ENCODE assay signal across 32 mouse cellular contexts in the genomic region with DNA sequence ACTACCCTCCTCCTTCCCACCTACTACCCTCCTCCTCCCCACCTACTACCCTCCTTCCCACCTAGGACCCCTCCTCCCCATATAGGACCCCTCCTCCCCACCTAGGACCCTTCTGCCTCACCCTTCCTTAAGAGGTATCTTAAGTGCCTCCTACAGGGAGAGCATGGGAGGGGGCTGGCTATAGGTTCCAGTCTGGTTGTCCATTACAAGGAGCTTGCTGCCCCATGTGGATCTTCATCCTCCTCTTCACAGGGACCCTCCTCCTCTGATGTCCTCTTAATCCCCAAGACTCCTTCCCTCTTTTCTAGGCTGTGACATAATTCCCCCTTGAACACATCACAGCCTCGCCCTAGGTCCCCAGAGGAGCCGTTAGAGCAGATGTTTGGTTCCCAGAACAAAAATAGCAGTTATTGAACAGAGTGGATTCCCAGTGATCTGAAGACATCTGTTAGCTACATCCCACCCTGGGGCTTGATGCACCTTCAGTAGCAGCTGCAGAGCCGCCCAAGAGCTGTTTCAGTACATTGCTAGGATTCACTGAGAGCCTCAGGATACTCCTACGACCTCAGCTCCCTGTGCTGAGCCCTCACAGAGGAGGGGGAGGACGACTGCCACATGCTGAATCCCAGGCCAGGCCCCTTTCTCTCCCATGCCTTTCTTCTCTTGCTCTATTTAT. TPM values are rescaled to one million over a fixed set of nuclear protein-coding genes. Genes with fewer than 3 reads are reported as not detected.
DNase-seq lines count a peak whose midpoint lies in the region; ATAC-seq lines count a peak whose summit lies in the region.
"Had no signal": no experiment of that assay in that cellular context is flagged by ENCODE, and none has a peak within 500 bp of the region (broad histone marks: within the 10 kb centered on the region; RNA-seq: fewer than 3 reads in every experiment).

No protein-coding gene starts in this region.

- 0 out of 2 replicates have a peak overlapping the region, but pooled peaks have one; percentile 4 for H3K9ac ChIP-seq in lung, embryonic 15.5 days
- H3K9ac ChIP-seq: embryonic facial prominence, embryonic 13.5 days; forebrain, embryonic 15.5 days; kidney, embryonic 15.5 days; limb, embryonic 13.5 days; neural tube, embryonic 12.5 days had no signal

- H3K9me3 ChIP-seq in lung, embryonic 15.5 days = no peaks in the 10 kb centered on the region
- H3K9me3 ChIP-seq: embryonic facial prominence, embryonic 13.5 days; forebrain, embryonic 10.5 days; forebrain, embryonic 15.5 days; G1E; heart, embryonic 10.5 days; kidney, embryonic 15.5 days; limb, embryonic 13.5 days; neural tube, embryonic 12.5 days had no signal

- H3K4me3 ChIP-seq in lung, embryonic 15.5 days = no peak overlapping the region
- H3K4me3 ChIP-seq: embryonic facial prominence, embryonic 13.5 days; forebrain, embryonic 10.5 days; forebrain, embryonic 15.5 days; heart, embryonic 10.5 days; kidney, embryonic 15.5 days; limb, embryonic 13.5 days; myocyte; neural tube, embryonic 12.5 days had no signal

- 43% methylated on average over 5 of the region's 5 CpGs for WGBS in lung, embryonic 15.5 days

- H3K4me2 ChIP-seq in lung, embryonic 15.5 days = no peak overlapping the region
- H3K4me2 ChIP-seq: embryonic facial prominence, embryonic 13.5 days; forebrain, embryonic 15.5 days; kidney, embryonic 15.5 days; limb, embryonic 13.5 days; liver, embryonic 11.5 days; midbrain, embryonic 11.5 days; neural tube, embryonic 12.5 days had no signal

- H3K27ac ChIP-seq in lung, embryonic 15.5 days = no peak overlapping the region
- H3K27ac ChIP-seq: embryonic facial prominence, embryonic 13.5 days; forebrain, embryonic 10.5 days; forebrain, embryonic 15.5 days; heart, embryonic 10.5 days; kidney, embryonic 15.5 days; limb, embryonic 13.5 days; neural tube, embryonic 12.5 days had no signal

- 0 out of 2 replicates have a peak, but pooled peaks have one; percentile 7 for ATAC-seq in lung, embryonic 15.5 days (ENCODE audit: borderline replicate concordance, extremely low read depth, low FRiP score, low TSS enrichment)
- no peak for ATAC-seq in granulocyte monocyte progenitor cell, adult 5-6 weeks (replicated peaks; ENCODE audit: poor library complexity, severe bottlenecking)
- ATAC-seq: forebrain, embryonic 15.5 days; hindbrain, embryonic 16.5 days had no signal

- H3K4me1 ChIP-seq in lung, embryonic 15.5 days = peaks cover 3% of the 10 kb centered on the region; the same call in 1 of the 2 replicates

- peaks cover 15% of the 10 kb centered on the region; the same call in 1 of the 2 replicates for H3K27me3 ChIP-seq in lung, embryonic 15.5 days

- DNase-seq in cerebellum, adult 9-10 months = peak; percentile 32
- DNase-seq in cerebellum, postnatal 4 days (ENCODE audit: low spot score in 2 of 2) = no peak
- peak; percentile 93 for DNase-seq in heart, adult 11 months
- no peak for DNase-seq in heart, adult 9 months (ENCODE audit: low spot score in 2 of 2)
- no peak for DNase-seq in lung, adult 18-20 months
- DNase-seq in brain, adult 2 months (ENCODE audit: low read depth, low spot score) = peak; percentile 81
- DNase-seq: adrenal gland, adult 8-10 months; cerebellum, adult 11 months; cerebellum, postnatal 36 days; embryo, embryonic 11 days; gastrocnemius, postnatal 36 days; heart, postnatal 36 days; kidney, adult 18-20 months; kidney, postnatal 25 days; lung, postnatal 10 days; right cerebral cortex, adult 18-20 months; spleen, adult 18-20 months; thymus, postnatal 14 days had no signal

- no peaks in the 10 kb centered on the region for H3K36me3 ChIP-seq in lung, embryonic 15.5 days
- H3K36me3 ChIP-seq: embryonic facial prominence, embryonic 13.5 days; forebrain, embryonic 10.5 days; forebrain, embryonic 15.5 days; G1E; heart, embryonic 10.5 days; kidney, embryonic 15.5 days; limb, embryonic 13.5 days; neural tube, embryonic 12.5 days had no signal

RNA-seq across cellular contexts. Expression of a gene that starts 8.9 kb away (rescaled TPM):
- 21.0 and 22.3 TPM in 2 replicates for polyA plus RNA-seq in lung, embryonic 15.5 days (2015; fragmentation: Nextera tagmentation; extraction: Ambion mirVana)
- 3.5 and 6.3 TPM in 2 replicates for total RNA-seq in granulocyte monocyte progenitor cell, adult 5-6 weeks (2014; fragmentation: Nextera tagmentation)
- 1.3 and 1.6 TPM in 2 replicates for total RNA-seq in granulocyte monocyte progenitor cell, adult 5-6 weeks (2017)

RNA-seq across cellular contexts. Expression of a gene that starts 20.0 kb away (rescaled TPM):
- 114 and 117 TPM in 2 replicates for polyA plus RNA-seq in lung, embryonic 15.5 days (2015; fragmentation: Nextera tagmentation; extraction: Ambion mirVana)
- 7.9 and 20.5 TPM in 2 replicates for total RNA-seq in granulocyte monocyte progenitor cell, adult 5-6 weeks (2014; fragmentation: Nextera tagmentation)
- 6.2 and 9.6 TPM in 2 replicates for total RNA-seq in granulocyte monocyte progenitor cell, adult 5-6 weeks (2017)

Comparison
In these comparisons a context has a peak if more than half of its experiments do, and no peak if none do; other contexts are left out.
1. DNase-seq: peak in cerebellum, adult 9-10 months (single experiment), heart, adult 11 months (single experiment) and brain, adult 2 months (single experiment); none in cerebellum, postnatal 4 days (0 of 2), heart, adult 9 months (0 of 2) and lung, adult 18-20 months (0 of 2).